Mouse (Mus musculus): ENCODE results near the gene Specc1. TPM values are rescaled to one million over a fixed set of nuclear protein-coding genes. Genes with fewer than 3 reads are reported as not detected.

The Specc1 gene
- total and polyA plus RNA-seq, 3 experiments = 7.3 to 18.6 (median 15.5) TPM

GRCm38 (mm10) chr11:62209111-62209510 lies 252.5 kb downstream of the Specc1 start:
- H3K9me3 ChIP-seq (replicated peaks; ENCODE audit: low read length) = no peaks in the 10 kb centered on the region
- dilution Hi-C loops (cut with MboI; ENCODE audit: extremely low pct_ligation_motif_present, extremely low pct_unique_long_range_greater_than_20kb, low sequenced_read_pairs) (no loop called here), in situ Hi-C loops (cut with MboI; ENCODE audit: low pct_ligation_motif_present, low pct_unique_long_range_greater_than_20kb, low sequenced_read_pairs) (no loop called here)
- H3K4me2 ChIP-seq (ENCODE audit: insufficient read depth, low read depth, poor library complexity, severe bottlenecking) = no peak overlapping the region
- H3K4me1 ChIP-seq (ENCODE audit: control insufficient read depth in 1 of 2, insufficient read depth in 2 of 2) = no peaks in the 10 kb centered on the region
- H3K36me3 ChIP-seq (replicated peaks in 1 of 2; ENCODE audit: control insufficient read depth in 1 of 2, insufficient read depth in 1 of 2, low read length in 1 of 2) = peaks cover 7 to 21% of the 10 kb centered on the region in 2 experiments
- no peaks in the 10 kb centered on the region for H3K79me2 ChIP-seq (replicated peaks; ENCODE audit: control insufficient read depth, extremely low read depth, insufficient read depth, poor library complexity, severe bottlenecking)
- H3K9ac ChIP-seq (ENCODE audit: insufficient read depth, low read depth) = no peak overlapping the region
- no peak overlapping the region for H3K27ac ChIP-seq (ENCODE audit: insufficient read depth, low read depth)
- no peak for DNase-seq (ENCODE audit: extremely low read depth)
- TF ChIP-seq RCOR1 (conservative IDR thresholded peaks at IDR 0.05; ENCODE audit: low read depth, low read length) (no peak), MXI1 (IDR thresholded peaks at IDR 0.05; ENCODE audit: low read depth, low read length) (no peak), ZMIZ1 (IDR thresholded peaks at IDR 0.05; ENCODE audit: low read depth, low read length) (no peak), GABPA (IDR thresholded peaks at IDR 0.05; ENCODE audit: insufficient replicate concordance, low read depth, low read length) (no peak)
- no peak overlapping the region for H3K4me3 ChIP-seq (replicated peaks in 1 of 3; ENCODE audit: low read depth in 2 of 3, low read length in 2 of 3, poor library complexity in 1 of 3)
- no peaks in the 10 kb centered on the region for H3K27me3 ChIP-seq (replicated peaks)

- Histone ChIP-seq H3K36me3 (replicated peaks in 1 of 2; ENCODE audit: control insufficient read depth in 1 of 2, insufficient read depth in 1 of 2, low read length in 1 of 2) (peaks cover 7 to 21% of the 10 kb centered on the region in 2 experiments), H3K4me1 (ENCODE audit: control insufficient read depth in 1 of 2, insufficient read depth in 2 of 2) (no peaks in the 10 kb centered on the region), H3K27ac (ENCODE audit: insufficient read depth, low read depth) (no peak overlapping the region), H3K27me3 (replicated peaks) (no peaks in the 10 kb centered on the region), H3K9ac (ENCODE audit: insufficient read depth, low read depth) (no peak overlapping the region), H3K4me3 (replicated peaks in 1 of 3; ENCODE audit: low read depth in 2 of 3, low read length in 2 of 3, poor library complexity in 1 of 3) (no peak overlapping the region), H3K4me2 (ENCODE audit: insufficient read depth, low read depth, poor library complexity, severe bottlenecking) (no peak overlapping the region), H3K9me3 (replicated peaks; ENCODE audit: low read length) (no peaks in the 10 kb centered on the region), H3K79me2 (replicated peaks; ENCODE audit: control insufficient read depth, extremely low read depth, insufficient read depth, poor library complexity, severe bottlenecking) (no peaks in the 10 kb centered on the region)
- in situ Hi-C loops (cut with MboI; ENCODE audit: low pct_ligation_motif_present, low pct_unique_long_range_greater_than_20kb, low sequenced_read_pairs) = no loop called here
- dilution Hi-C loops (cut with MboI; ENCODE audit: extremely low pct_ligation_motif_present, extremely low pct_unique_long_range_greater_than_20kb, low sequenced_read_pairs) = no loop called here
- DNase-seq (ENCODE audit: extremely low read depth) = no peak
- no peak for TF ChIP-seq MYC (IDR thresholded peaks at IDR 0.05; ENCODE audit: low read depth, low read length)
- TF ChIP-seq MAZ (IDR thresholded peaks at IDR 0.05; ENCODE audit: low read depth, low read length) = no peak
- TF ChIP-seq TBP (conservative IDR thresholded peaks at IDR 0.05; ENCODE audit: low read depth, low read length) = no peak
- TF ChIP-seq USF1 (IDR thresholded peaks at IDR 0.05; ENCODE audit: low read depth, low read length) = no peak
These were observed 253.3 kb downstream of the Specc1 start for GRCm38 (mm10) chr11:62209891-62210290.

GRCm38 (mm10) chr11:62213384-62213989 lies 256.9 kb downstream of the Specc1 start:
- no peaks in the 10 kb centered on the region for H3K79me2 ChIP-seq (replicated peaks; ENCODE audit: control insufficient read depth, extremely low read depth, insufficient read depth, poor library complexity, severe bottlenecking)
- H3K4me1 ChIP-seq (ENCODE audit: control insufficient read depth in 1 of 2, insufficient read depth in 2 of 2) = peaks cover 8 to 14% of the 10 kb centered on the region in 2 experiments
- H3K27ac ChIP-seq (ENCODE audit: insufficient read depth, low read depth) = no peak overlapping the region
- H3K9me3 ChIP-seq (replicated peaks; ENCODE audit: low read length) = no peaks in the 10 kb centered on the region
- H3K9ac ChIP-seq (ENCODE audit: insufficient read depth, low read depth) = no peak overlapping the region
- H3K4me2 ChIP-seq (ENCODE audit: insufficient read depth, low read depth, poor library complexity, severe bottlenecking) = no peak overlapping the region
- in situ Hi-C loops (cut with MboI; ENCODE audit: low pct_ligation_motif_present, low pct_unique_long_range_greater_than_20kb, low sequenced_read_pairs) (no loop called here), dilution Hi-C loops (cut with MboI; ENCODE audit: extremely low pct_ligation_motif_present, extremely low pct_unique_long_range_greater_than_20kb, low sequenced_read_pairs) (no loop called here)
- H3K36me3 ChIP-seq (replicated peaks in 1 of 2; ENCODE audit: control insufficient read depth in 1 of 2, insufficient read depth in 1 of 2, low read length in 1 of 2) = peaks cover 0 to 4% of the 10 kb centered on the region in 2 experiments
- DNase-seq (ENCODE audit: extremely low read depth) = no peak
- no peak for TF ChIP-seq CHD1 (IDR thresholded peaks at IDR 0.05; ENCODE audit: low read depth, low read length)
- TF ChIP-seq ZC3H11A (IDR thresholded peaks at IDR 0.05; ENCODE audit: low read depth, low read length) = no peak
- TF ChIP-seq TCF12 (IDR thresholded peaks at IDR 0.05; ENCODE audit: low read depth, low read length) = no peak
- TF ChIP-seq JUND (conservative IDR thresholded peaks at IDR 0.05; ENCODE audit: low read depth, low read length) = no peak
- no peak for TF ChIP-seq ZNF384 (IDR thresholded peaks at IDR 0.05; ENCODE audit: low read depth, low read length)
- TF ChIP-seq SIN3A (IDR thresholded peaks at IDR 0.05; ENCODE audit: low read length) = no peak
- TF ChIP-seq MXI1 (IDR thresholded peaks at IDR 0.05; ENCODE audit: low read depth, low read length) = no peak
- no peak for TF ChIP-seq GABPA (IDR thresholded peaks at IDR 0.05; ENCODE audit: insufficient replicate concordance, low read depth, low read length)
- no peak for TF ChIP-seq MAFK (IDR thresholded peaks at IDR 0.05; ENCODE audit: insufficient replicate concordance, low read length)
- TF ChIP-seq JUN (IDR thresholded peaks at IDR 0.05; ENCODE audit: insufficient read depth, low read depth, low read length) = no peak
- TF ChIP-seq CTCF (conservative IDR thresholded peaks at IDR 0.05 in 1 of 2, IDR thresholded peaks at IDR 0.05 in 1 of 2; ENCODE audit: low read depth in 2 of 2, low read length in 2 of 2) = no peak
- no peak for TF ChIP-seq ETS1 (conservative IDR thresholded peaks at IDR 0.05; ENCODE audit: low read depth, low read length)
- TF ChIP-seq MAZ (IDR thresholded peaks at IDR 0.05; ENCODE audit: low read depth, low read length) = no peak
- no peak for TF ChIP-seq NRF1 (IDR thresholded peaks at IDR 0.05; ENCODE audit: low read depth, low read length)
- TF ChIP-seq KAT2A (IDR thresholded peaks at IDR 0.05; ENCODE audit: insufficient replicate concordance, low read length) = no peak
- no peak for TF ChIP-seq POLR2AphosphoS2 (IDR thresholded peaks at IDR 0.05; ENCODE audit: low read depth, low read length)
- no peak for TF ChIP-seq ZKSCAN1 (IDR thresholded peaks at IDR 0.05; ENCODE audit: borderline replicate concordance, low read depth, low read length)
- no peak for TF ChIP-seq MYC (IDR thresholded peaks at IDR 0.05; ENCODE audit: low read depth, low read length)
- TF ChIP-seq CHD2 (IDR thresholded peaks at IDR 0.05; ENCODE audit: low read length) = no peak
- no peaks in the 10 kb centered on the region for H3K27me3 ChIP-seq (replicated peaks)
- H3K4me3 ChIP-seq (replicated peaks in 1 of 3; ENCODE audit: low read depth in 2 of 3, low read length in 2 of 3, poor library complexity in 1 of 3) = no peak overlapping the region

All from CH12.LX (cell line).